Mouse (Mus musculus): ENCODE data around the gene Atp5c1.
A peak's percentile ranks its signal among the peaks of the same experiment; 100 is the strongest.

The Atp5c1 gene

DNA sequence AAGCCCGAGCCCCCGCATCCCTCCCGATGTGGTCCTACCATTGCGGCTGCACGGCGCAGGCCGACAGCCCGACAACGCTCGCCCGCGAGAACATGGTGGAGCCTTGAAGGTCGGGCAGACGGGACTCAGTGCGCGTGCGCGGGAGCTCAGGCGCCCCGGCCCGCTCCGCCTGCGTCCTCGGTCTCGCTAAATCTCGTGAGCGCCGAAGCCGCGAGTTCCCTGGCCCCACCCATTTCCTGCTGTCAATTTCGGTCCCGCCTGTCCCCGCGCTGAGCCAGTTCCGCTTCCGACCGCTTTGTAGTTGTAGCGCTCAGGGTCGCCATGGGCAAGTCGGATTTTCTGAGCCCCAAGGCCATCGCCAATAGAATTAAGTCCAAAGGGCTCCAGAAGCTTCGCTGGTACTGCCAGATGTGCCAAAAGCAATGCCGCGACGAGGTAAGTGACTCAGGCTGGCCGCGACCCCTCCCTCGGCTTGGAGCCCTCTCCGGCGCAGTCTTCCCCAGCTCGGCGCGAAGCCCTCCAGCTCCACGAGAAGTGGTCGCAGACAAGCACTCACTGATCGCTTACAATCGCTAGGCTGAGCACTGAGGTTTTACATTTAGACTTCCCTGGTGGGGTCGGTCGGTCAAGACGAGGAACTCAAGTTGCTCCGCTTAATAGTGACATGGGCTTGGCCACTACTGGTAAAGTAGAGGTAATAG lies at the start of gene Atp5c1, which contains the start of gene Kin:
Gene Atp5c1 (minus strand): TSS at position 201 of the 701 bp plus-strand sequence.
Gene Kin (plus strand): TSS at position 284 of the 701 bp plus-strand sequence.
- peak; percentile 96 for DNase-seq (ENCODE audit: low spot score)

DNA sequence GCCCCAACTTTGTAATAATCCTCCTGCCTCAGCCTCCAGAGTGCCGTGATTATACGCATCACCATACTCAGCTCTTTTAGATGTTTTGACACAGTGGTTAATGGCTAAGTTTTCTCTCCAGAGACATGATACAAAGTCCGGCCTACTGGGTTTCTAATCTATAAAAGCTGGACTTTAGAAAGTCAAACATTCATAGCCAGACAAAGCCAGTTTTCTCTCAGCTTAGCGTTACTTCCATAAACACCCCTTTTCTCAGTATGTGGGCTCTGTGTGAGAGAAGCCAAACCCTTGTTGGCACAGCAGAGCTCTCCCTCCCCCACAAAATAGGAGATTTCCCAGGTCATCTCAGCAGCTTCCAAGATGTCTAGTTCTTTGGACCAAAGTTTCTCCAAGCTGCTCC lies 48.3 kb upstream of the Atp5c1 start:
- no peak for DNase-seq (ENCODE audit: low spot score)

DNA sequence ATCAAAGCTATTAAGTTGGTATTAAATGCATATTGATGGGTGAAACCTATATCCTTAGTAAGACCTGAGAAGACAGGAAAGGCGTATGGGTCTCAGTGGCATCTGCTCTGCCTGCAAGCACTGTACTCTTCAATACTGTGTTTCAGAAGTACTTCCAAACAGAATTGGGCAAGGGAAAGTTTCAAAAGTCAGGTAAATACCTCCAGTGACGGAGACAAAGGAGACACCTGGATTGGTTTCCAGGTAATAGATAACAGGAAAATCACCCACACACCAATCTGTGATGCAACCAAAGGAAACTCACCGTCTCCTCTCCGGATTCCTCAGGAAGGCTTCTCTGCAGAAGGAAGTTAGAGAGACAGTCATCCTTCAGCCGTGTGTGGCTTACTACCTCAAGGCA lies 47.2 kb upstream of the Atp5c1 start:
- DNase-seq (ENCODE audit: low spot score) = no peak

DNA sequence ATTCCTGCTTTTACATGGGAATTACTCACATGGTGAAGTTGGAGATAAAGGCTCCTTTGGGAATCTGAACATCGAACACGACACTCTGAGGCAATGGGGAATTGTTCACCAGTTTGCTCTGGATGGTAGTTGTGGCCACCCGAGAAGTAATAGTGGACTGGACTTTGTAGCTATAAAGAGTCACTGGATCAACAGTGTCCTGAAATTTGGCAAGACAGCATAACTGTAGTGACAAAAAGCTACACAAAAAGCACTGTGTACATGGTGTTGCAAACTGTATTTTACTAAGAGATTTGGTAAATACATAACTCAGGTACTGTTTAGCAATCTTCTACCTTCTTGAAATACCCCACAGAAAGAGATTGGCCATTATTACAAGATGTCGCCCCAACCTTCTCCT lies 45.8 kb upstream of the Atp5c1 start:
- no peak for DNase-seq (ENCODE audit: low spot score)

DNA sequence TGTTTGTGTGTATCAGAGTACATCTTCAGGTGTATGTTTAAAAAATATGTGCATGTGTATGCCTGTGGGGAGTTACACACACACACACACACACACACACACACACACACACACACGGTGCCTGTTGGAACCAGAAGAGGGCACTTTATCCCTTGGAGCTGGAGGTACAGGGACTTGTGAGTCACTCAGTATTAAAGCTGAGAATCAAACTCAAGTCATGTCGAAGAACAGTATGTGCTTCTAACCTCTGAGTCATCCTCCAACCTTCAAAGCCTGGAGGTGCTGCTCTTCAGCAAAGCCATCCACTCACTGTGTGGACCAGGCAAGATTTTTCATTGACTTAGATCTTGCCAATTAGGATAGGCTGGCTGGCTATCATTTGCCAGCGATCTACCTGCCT lies 41.5 kb upstream of the Atp5c1 start:
- no peak for DNase-seq (ENCODE audit: low spot score)

GRCm38 (mm10) chr2:10119276-10119675 lies 39.0 kb upstream of the Atp5c1 start:
- DNase-seq (ENCODE audit: low spot score) = no peak

GRCm38 (mm10) chr2:10118751-10119150 lies 38.4 kb upstream of the Atp5c1 start:
- DNase-seq (ENCODE audit: low spot score) = no peak

DNA sequence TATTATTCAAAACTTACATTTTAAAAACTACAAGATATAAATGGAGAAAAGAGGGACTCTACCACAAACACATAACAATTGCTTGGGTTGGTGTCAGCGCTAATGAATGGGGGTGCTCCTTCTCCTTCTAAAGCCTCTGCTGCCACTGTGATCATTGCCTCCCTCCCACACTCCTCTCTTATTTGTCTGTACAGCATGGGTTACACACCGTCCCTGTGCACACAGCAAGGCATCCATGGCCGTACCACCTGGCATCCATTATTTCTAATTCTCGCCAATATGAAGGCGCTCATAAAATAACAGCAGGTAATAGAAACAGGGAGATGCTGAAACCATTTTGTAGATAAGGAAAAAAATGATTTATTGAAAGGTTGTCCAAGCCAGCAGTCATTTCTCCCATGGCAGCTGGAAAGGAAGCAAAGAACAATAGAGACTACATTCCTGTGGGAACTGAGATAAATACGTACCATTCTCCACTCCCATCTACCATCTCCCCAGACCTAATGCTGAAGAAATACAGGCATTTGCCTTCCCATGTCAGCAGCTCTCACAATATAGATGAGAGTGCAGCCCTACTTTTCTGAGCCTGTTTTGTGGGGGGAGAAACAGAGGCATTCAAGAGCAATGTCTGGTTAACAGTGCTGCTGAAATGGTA lies 28.4 kb upstream of the Atp5c1 start:
- DNase-seq (ENCODE audit: low spot score) = no peak

GRCm38 (mm10) chr2:10101180-10101579 lies 20.9 kb upstream of the Atp5c1 start:
- no peak for DNase-seq (ENCODE audit: low spot score)

DNA sequence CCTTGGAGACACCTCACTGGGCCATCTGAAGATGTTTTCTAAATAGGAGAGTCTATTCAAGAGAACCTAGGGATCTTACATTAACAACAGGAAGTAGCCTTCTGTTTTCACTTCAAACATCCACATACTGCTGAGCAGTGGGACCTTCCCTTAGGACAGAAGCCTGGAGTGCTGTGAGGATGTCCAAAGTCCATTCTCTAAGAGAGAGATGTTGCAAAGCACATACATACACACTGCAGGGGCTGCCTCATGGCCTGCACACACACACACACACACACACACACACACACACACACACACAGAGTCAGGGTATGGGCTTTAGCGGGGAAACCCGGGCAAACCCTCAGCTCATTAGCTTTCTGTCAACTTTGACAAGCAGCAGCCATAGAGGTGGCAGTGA lies 20.2 kb upstream of the Atp5c1 start:
- DNase-seq (ENCODE audit: low spot score) = no peak

- no peak for DNase-seq (ENCODE audit: low spot score)
Observed at GRCm38 (mm10) chr2:10098598-10099215, 18.4 kb upstream of the Atp5c1 start.

GRCm38 (mm10) chr2:10094327-10095100 lies 14.2 kb upstream of the Atp5c1 start:
- DNase-seq (ENCODE audit: low spot score) = no peak

DNA sequence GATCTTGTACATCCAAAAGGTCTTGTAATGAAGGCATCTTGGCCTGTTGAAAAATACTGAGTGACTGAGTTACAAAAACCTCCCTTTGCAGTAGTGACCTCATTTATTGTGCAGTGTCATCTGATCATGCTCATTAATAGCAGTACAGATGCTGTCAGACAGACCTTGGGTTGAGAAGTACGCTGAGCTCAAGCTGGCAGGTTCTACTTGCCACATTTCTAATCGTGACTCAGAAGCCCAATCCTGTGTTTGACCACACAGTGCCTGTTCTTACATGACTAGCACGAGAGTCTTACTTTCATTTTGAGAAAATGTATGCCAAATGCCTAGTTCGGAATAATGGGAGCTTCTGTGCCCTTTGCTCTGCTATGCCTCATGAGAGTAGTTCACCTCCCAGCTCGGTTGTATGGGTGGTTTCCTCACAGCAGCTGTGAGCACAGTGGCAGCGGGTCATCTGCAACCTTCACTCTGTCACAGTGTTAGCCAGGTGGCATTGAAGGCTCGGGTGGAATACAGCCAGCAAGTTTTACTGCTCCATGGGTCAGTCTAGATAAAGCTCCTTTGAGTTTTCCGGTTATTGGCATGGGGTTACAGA lies 7.0 kb upstream of the Atp5c1 start:
- no peak for DNase-seq (ENCODE audit: low spot score)

GRCm38 (mm10) chr2:10082737-10083136 lies 2.4 kb upstream of the Atp5c1 start:
- DNase-seq (ENCODE audit: low spot score) = no peak

GRCm38 (mm10) chr2:10081453-10082080 lies 1.3 kb upstream of the Atp5c1 start:
- no peak for DNase-seq (ENCODE audit: low spot score)

- DNase-seq (ENCODE audit: low spot score) = no peak
Observed at GRCm38 (mm10) chr2:10079745-10080309, 483 bp downstream of the Atp5c1 start.

- no peak for DNase-seq (ENCODE audit: low spot score)
Observed at GRCm38 (mm10) chr2:10076675-10077074, 3.6 kb downstream of the Atp5c1 start.

- DNase-seq (ENCODE audit: low spot score) = no peak
Observed at GRCm38 (mm10) chr2:10074470-10074869, 5.8 kb downstream of the Atp5c1 start.

- DNase-seq (ENCODE audit: low spot score) = no peak
Observed at GRCm38 (mm10) chr2:10071751-10072150, 8.6 kb downstream of the Atp5c1 start.

DNA sequence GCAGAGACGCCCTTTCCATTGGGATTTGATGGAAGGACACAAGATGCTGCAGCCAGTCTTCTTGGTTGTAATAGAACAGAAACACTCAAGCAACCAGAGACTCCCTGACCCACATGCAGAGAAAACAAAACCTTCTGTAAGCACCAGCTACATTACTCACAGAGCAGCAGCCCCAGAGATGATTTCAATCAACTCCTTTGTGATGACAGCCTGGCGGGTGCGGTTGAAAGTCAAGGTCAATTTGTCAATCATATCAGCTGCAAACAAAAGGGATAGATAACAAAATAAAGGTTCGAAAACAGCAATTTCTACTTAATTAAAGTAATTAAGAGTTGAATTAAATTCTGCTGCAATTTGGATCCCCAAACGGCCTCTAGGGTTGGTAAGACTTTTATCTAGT lies 21.5 kb downstream of the Atp5c1 start:
- DNase-seq (ENCODE audit: low spot score) = no peak

- DNase-seq (ENCODE audit: low spot score) = no peak
Observed at GRCm38 (mm10) chr2:10051996-10052395, 28.3 kb downstream of the Atp5c1 start.
